Mouse (Mus musculus) heart, embryonic 10.5 days (tissue): ENCODE measurements around the gene Ppip5k2. TPM values are rescaled to one million over a fixed set of nuclear protein-coding genes. Genes with fewer than 3 reads are reported as not detected.
"Not testable (repeated sequence)": the region's sequence is repeated elsewhere in the genome, so short reads cannot be mapped to it uniquely, and the experiment has no call there.

Experiments used
- DNase-seq: peaks from one replicate; pipeline ENCODE4 v3.0.0-alpha.2; 2017; ENCODE audit warnings: low spot score
- H3K27ac ChIP-seq: fragments of 300-500 bp; sonication (generic); 2 replicates; pipeline ENCODE4 v1.5.1; 2016; ENCODE audit warnings: mild to moderate bottlenecking
- H3K27me3 ChIP-seq: fragments of 300-500 bp; sonication (generic); 2 replicates; pipeline ENCODE4 v1.6.1; 2016; ENCODE audit warnings: mild to moderate bottlenecking; ENCODE audit not compliant: poor library complexity, insufficient read depth, severe bottlenecking
- H3K36me3 ChIP-seq: fragments of 300-500 bp; sonication (generic); 2 replicates; pipeline ENCODE4 v1.6.1; 2016; ENCODE audit warnings: mild to moderate bottlenecking, moderate library complexity
- H3K4me1 ChIP-seq: fragments of 300-500 bp; sonication (generic); 2 replicates; pipeline ENCODE4 v1.6.1; 2016; ENCODE audit warnings: mild to moderate bottlenecking
- H3K4me3 ChIP-seq: fragments of 300-500 bp; sonication (generic); 2 replicates; pipeline ENCODE4 v1.5.1; 2016; ENCODE audit warnings: mild to moderate bottlenecking, moderate library complexity
- H3K9me3 ChIP-seq: fragments of 300-500 bp; sonication (generic); 2 replicates; pipeline ENCODE4 v1.6.1; 2016; ENCODE audit warnings: mild to moderate bottlenecking, moderate library complexity
- WGBS: fragments of 180-500 bp; shearing (Covaris S2); methylation state at CpG from one replicate; pipeline ENCODE4 v1.1.7; 2016; 5-methylcytosine and 5-hydroxymethylcytosine counted together
- polyA plus RNA-seq: library from polyadenylated mRNA; unstranded; fragments of >200 nt; fragmentation: Nextera tagmentation; extraction: Ambion mirVana; gene quantifications from 2 replicates; pipeline ENCODE4 v1.2.1, GENCODE M21; 2016

Ppip5k2 gene
- polyA plus RNA-seq, 1 experiment from 2014 or later = 29.3 TPM

GRCm38 (mm10) chr1:97773362-97773761 is 3.2 kb upstream of the Ppip5k2 start:
- H3K4me3 ChIP-seq = no peak overlapping the region
- no peaks in the 10 kb centered on the region for H3K9me3 ChIP-seq
- WGBS = 90% methylated on average over 6 of the region's 6 CpGs
- no peak for DNase-seq
- no peak overlapping the region for H3K27ac ChIP-seq
- no peaks in the 10 kb centered on the region for H3K27me3 ChIP-seq
- peaks cover 3% of the 10 kb centered on the region; the same call in 1 of the 2 replicates for H3K4me1 ChIP-seq
- peaks cover 7% of the 10 kb centered on the region; the same call in 1 of the 2 replicates for H3K36me3 ChIP-seq

GRCm38 (mm10) chr1:97771727-97772126 is 1.5 kb upstream of the Ppip5k2 start:
- no peak for DNase-seq
- no peaks in the 10 kb centered on the region for H3K27me3 ChIP-seq
- WGBS = 92% methylated on average over 5 of the region's 5 CpGs
- H3K36me3 ChIP-seq = no peaks in the 10 kb centered on the region
- peaks cover 3% of the 10 kb centered on the region; the same call in 1 of the 2 replicates for H3K4me1 ChIP-seq
- no peaks in the 10 kb centered on the region for H3K9me3 ChIP-seq
- H3K4me3 ChIP-seq = no peak overlapping the region
- no peak overlapping the region for H3K27ac ChIP-seq

GRCm38 (mm10) chr1:97771118-97771517 is 907 bp upstream of the Ppip5k2 start:
- H3K9me3 ChIP-seq = no peaks in the 10 kb centered on the region
- H3K4me1 ChIP-seq = peaks cover 3% of the 10 kb centered on the region; the same call in 1 of the 2 replicates
- DNase-seq = no peak
- 70% methylated on average over 7 of the region's 7 CpGs for WGBS
- no peak overlapping the region for H3K27ac ChIP-seq
- H3K4me3 ChIP-seq = peak overlapping the region; percentile 95
- no peaks in the 10 kb centered on the region for H3K36me3 ChIP-seq
- no peaks in the 10 kb centered on the region for H3K27me3 ChIP-seq

- under 1% methylated on average over 40 of the region's 40 CpGs for WGBS
- peak; percentile 76 for DNase-seq
Measured at GRCm38 (mm10) chr1:97769294-97769903, 812 bp downstream of the Ppip5k2 start.

GRCm38 (mm10) chr1:97768906-97769293 is 1.3 kb downstream of the Ppip5k2 start:
- WGBS = 14% methylated on average over 7 of the region's 7 CpGs
- no peaks in the 10 kb centered on the region for H3K9me3 ChIP-seq
- no peak for DNase-seq
- H3K4me1 ChIP-seq = peaks cover 3% of the 10 kb centered on the region; the same call in 1 of the 2 replicates
- peak overlapping the region; percentile 94 for H3K27ac ChIP-seq
- H3K36me3 ChIP-seq = no peaks in the 10 kb centered on the region
- no peaks in the 10 kb centered on the region for H3K27me3 ChIP-seq
- H3K4me3 ChIP-seq = peak overlapping the region; percentile 95

More at GRCm38 (mm10) chr1:97769294-97769903, 812 bp downstream of the Ppip5k2 start:
- Histone ChIP-seq H3K4me1 (peaks cover 3% of the 10 kb centered on the region; the same call in 1 of the 2 replicates), H3K4me3 (peak overlapping the region; percentile 95), H3K9me3 (no peaks in the 10 kb centered on the region), H3K36me3 (no peaks in the 10 kb centered on the region), H3K27me3 (no peaks in the 10 kb centered on the region), H3K27ac (peak overlapping the region; percentile 94)

GRCm38 (mm10) chr1:97768089-97768488 is 2.1 kb downstream of the Ppip5k2 start:
- DNase-seq = no peak
- Histone ChIP-seq H3K4me3 (peak overlapping the region; percentile 95), H3K9me3 (no peaks in the 10 kb centered on the region), H3K27ac (no peak overlapping the region), H3K36me3 (no peaks in the 10 kb centered on the region), H3K4me1 (peaks cover 3% of the 10 kb centered on the region; the same call in 1 of the 2 replicates), H3K27me3 (no peaks in the 10 kb centered on the region)
- 83% methylated on average over 2 of the region's 2 CpGs for WGBS

GRCm38 (mm10) chr1:97765712-97766111 is 4.5 kb downstream of the Ppip5k2 start:
- H3K4me1 ChIP-seq = not testable (repeated sequence)
- WGBS = 82% methylated on average over 4 of the region's 4 CpGs

GRCm38 (mm10) chr1:97761477-97761876 is 8.7 kb downstream of the Ppip5k2 start:
- H3K4me3 ChIP-seq = no peak overlapping the region
- WGBS = 71% methylated on average over 6 of the region's 6 CpGs
- H3K27ac ChIP-seq = no peak overlapping the region

More at GRCm38 (mm10) chr1:97765712-97766111, 4.5 kb downstream of the Ppip5k2 start:
- not testable (repeated sequence) for H3K9me3 ChIP-seq, H3K36me3 ChIP-seq, H3K27ac ChIP-seq, DNase-seq, H3K27me3 ChIP-seq, H3K4me3 ChIP-seq

GRCm38 (mm10) chr1:97760598-97760997 is 9.6 kb downstream of the Ppip5k2 start:
- Histone ChIP-seq H3K27me3 (no peaks in the 10 kb centered on the region), H3K4me1 (peaks cover 11% of the 10 kb centered on the region; the same call in 1 of the 2 replicates), H3K4me3 (no peak overlapping the region), H3K9me3 (no peaks in the 10 kb centered on the region), H3K27ac (no peak overlapping the region), H3K36me3 (peaks cover 2% of the 10 kb centered on the region; the same call in 1 of the 2 replicates)
- WGBS = 35% methylated on average over 7 of the region's 7 CpGs
- no peak for DNase-seq

More at GRCm38 (mm10) chr1:97761477-97761876, 8.7 kb downstream of the Ppip5k2 start:
- DNase-seq = no peak
- Histone ChIP-seq H3K36me3 (no peaks in the 10 kb centered on the region), H3K4me1 (peaks cover 11% of the 10 kb centered on the region; the same call in 1 of the 2 replicates), H3K9me3 (no peaks in the 10 kb centered on the region), H3K27me3 (no peaks in the 10 kb centered on the region)

GRCm38 (mm10) chr1:97759841-97760240 is 10.4 kb downstream of the Ppip5k2 start:
- H3K9me3 ChIP-seq = no peaks in the 10 kb centered on the region
- no peaks in the 10 kb centered on the region for H3K27me3 ChIP-seq
- peaks cover 8% of the 10 kb centered on the region for H3K36me3 ChIP-seq
- H3K4me3 ChIP-seq = no peak overlapping the region
- H3K27ac ChIP-seq = no peak overlapping the region
- no peak for DNase-seq
- H3K4me1 ChIP-seq = peaks cover 11% of the 10 kb centered on the region; the same call in 1 of the 2 replicates

- Histone ChIP-seq H3K36me3 (peaks cover 35% of the 10 kb centered on the region), H3K27me3 (no peaks in the 10 kb centered on the region), H3K4me3 (no peak overlapping the region), H3K4me1 (no peaks in the 10 kb centered on the region), H3K9me3 (no peaks in the 10 kb centered on the region), H3K27ac (no peak overlapping the region)
- DNase-seq = no peak
- 56% methylated on average over 4 of the region's 4 CpGs for WGBS
Measured at GRCm38 (mm10) chr1:97754392-97754791, 15.8 kb downstream of the Ppip5k2 start.

GRCm38 (mm10) chr1:97753216-97753615 is 17.0 kb downstream of the Ppip5k2 start:
- DNase-seq = no peak
- Histone ChIP-seq H3K27ac (no peak overlapping the region), H3K9me3 (no peaks in the 10 kb centered on the region), H3K4me3 (no peak overlapping the region), H3K4me1 (no peaks in the 10 kb centered on the region), H3K27me3 (no peaks in the 10 kb centered on the region), H3K36me3 (peaks cover 45% of the 10 kb centered on the region)

GRCm38 (mm10) chr1:97748163-97748562 is 22.0 kb downstream of the Ppip5k2 start:
- H3K27me3 ChIP-seq = no peaks in the 10 kb centered on the region
- no peak overlapping the region for H3K4me3 ChIP-seq
- H3K4me1 ChIP-seq = no peaks in the 10 kb centered on the region
- H3K36me3 ChIP-seq = peaks cover 64% of the 10 kb centered on the region
- H3K9me3 ChIP-seq = no peaks in the 10 kb centered on the region
- DNase-seq = no peak
- 83% methylated on average over 3 of the region's 3 CpGs for WGBS
- H3K27ac ChIP-seq = no peak overlapping the region
